Mouse (Mus musculus) heart, postnatal 0 days (tissue): Measurements from ENCODE around the gene Csrnp3.

Experiments
- CTCF ChIP-seq: IDR thresholded peaks from 2 replicates; pipeline ENCODE4 v1.5.1; 2016; ENCODE audit warnings: antibody characterized with exemption, control low read depth, low read depth
- EP300 ChIP-seq: IDR thresholded peaks from 2 replicates; pipeline ENCODE4 v1.6.1; 2016; ENCODE audit warnings: antibody characterized with exemption, low read depth

- no peak for TF ChIP-seq EP300
- no peak for TF ChIP-seq CTCF
These were observed 173.7 kb downstream of the Csrnp3 start for GRCm38 (mm10) chr2:66019235-66019634.
